Mouse (Mus musculus): ENCODE results near the gene 1600012H06Rik.
"Not testable (repeated sequence)": the region's sequence is repeated elsewhere in the genome, so short reads cannot be mapped to it uniquely, and the experiment has no call there.

1600012H06Rik gene

GRCm38 (mm10) chr17:14942181-14942580 is 803 bp upstream of the 1600012H06Rik start:
- DNase-seq (ENCODE audit: extremely low read depth, low read depth, low spot score), result not testable (repeated sequence)

GRCm38 (mm10) chr17:14943729-14944059 is 710 bp downstream of the 1600012H06Rik start:
- DNase-seq (ENCODE audit: extremely low read depth, low read depth, low spot score), result no peak

GRCm38 (mm10) chr17:14944551-14944950 is 1.6 kb downstream of the 1600012H06Rik start:
- no peak for DNase-seq (ENCODE audit: extremely low read depth, low read depth, low spot score)

GRCm38 (mm10) chr17:14949161-14949827 is 6.3 kb downstream of the 1600012H06Rik start:
- DNase-seq (ENCODE audit: extremely low read depth, low read depth, low spot score), result no peak

- no peak for DNase-seq (ENCODE audit: extremely low read depth, low read depth, low spot score)
Measured at GRCm38 (mm10) chr17:14953452-14953851, 10.5 kb downstream of the 1600012H06Rik start.

- DNase-seq (ENCODE audit: extremely low read depth, low read depth, low spot score), result no peak
Measured at GRCm38 (mm10) chr17:14958686-14959327, 15.8 kb downstream of the 1600012H06Rik start.

- no peak for DNase-seq (ENCODE audit: extremely low read depth, low read depth, low spot score)
Measured at GRCm38 (mm10) chr17:14959979-14960378, 17.0 kb downstream of the 1600012H06Rik start.

- no peak for DNase-seq (ENCODE audit: extremely low read depth, low read depth, low spot score)
Measured at GRCm38 (mm10) chr17:14960520-14960919, 17.5 kb downstream of the 1600012H06Rik start.

- DNase-seq (ENCODE audit: extremely low read depth, low read depth, low spot score), result not testable (repeated sequence)
Measured at GRCm38 (mm10) chr17:14960951-14961556, 18.1 kb downstream of the 1600012H06Rik start, which contains the start of gene Phf10. Phf10 (minus strand) TSS chr17:14961273.

- DNase-seq (ENCODE audit: extremely low read depth, low read depth, low spot score), result not testable (repeated sequence)
Measured at GRCm38 (mm10) chr17:14961557-14962154, 18.7 kb downstream of the 1600012H06Rik start.

GRCm38 (mm10) chr17:14968373-14968913 is 25.5 kb downstream of the 1600012H06Rik start:
- not testable (repeated sequence) for DNase-seq (ENCODE audit: extremely low read depth, low read depth, low spot score)

- DNase-seq (ENCODE audit: extremely low read depth, low read depth, low spot score), result not testable (repeated sequence)
Measured at GRCm38 (mm10) chr17:14977718-14978361, 34.9 kb downstream of the 1600012H06Rik start.

- not testable (repeated sequence) for DNase-seq (ENCODE audit: extremely low read depth, low read depth, low spot score)
Measured at GRCm38 (mm10) chr17:14978362-14979038, 35.5 kb downstream of the 1600012H06Rik start, which contains the start of the genes 9030025P20Rik and Gm3417. 9030025P20Rik (plus strand) TSS chr17:14978468. Gm3417 (minus strand) TSS chr17:14978790.

- not testable (repeated sequence) for DNase-seq (ENCODE audit: extremely low read depth, low read depth, low spot score)
Measured at GRCm38 (mm10) chr17:14990116-14990702, 47.2 kb downstream of the 1600012H06Rik start.

- not testable (repeated sequence) for DNase-seq (ENCODE audit: extremely low read depth, low read depth, low spot score)
Measured at GRCm38 (mm10) chr17:14992522-14993138, 49.6 kb downstream of the 1600012H06Rik start.

GRCm38 (mm10) chr17:14993139-14993832 is 50.3 kb downstream of the 1600012H06Rik start:
- DNase-seq (ENCODE audit: extremely low read depth, low read depth, low spot score), result not testable (repeated sequence)

GRCm38 (mm10) chr17:14994140-14994539 is 51.2 kb downstream of the 1600012H06Rik start:
- not testable (repeated sequence) for DNase-seq (ENCODE audit: extremely low read depth, low read depth, low spot score)

GRCm38 (mm10) chr17:15000047-15000446 is 57.1 kb downstream of the 1600012H06Rik start:
- DNase-seq (ENCODE audit: extremely low read depth, low read depth, low spot score), result not testable (repeated sequence)

- DNase-seq (ENCODE audit: extremely low read depth, low read depth, low spot score), result not testable (repeated sequence)
Measured at GRCm38 (mm10) chr17:15009088-15009487, 66.1 kb downstream of the 1600012H06Rik start.

All from fat pad, adult 2 months (tissue).